Mouse (Mus musculus): ENCODE results near the gene Ncoa7. TPM values are rescaled to one million over a fixed set of nuclear protein-coding genes. Genes with fewer than 3 reads are reported as not detected.
"Not testable (repeated sequence)": the region's sequence is repeated elsewhere in the genome, so short reads cannot be mapped to it uniquely, and the experiment has no call there.

The Ncoa7 gene
- polyA plus RNA-seq, 1 experiment from 2014 or later = 18.7 TPM

DNA sequence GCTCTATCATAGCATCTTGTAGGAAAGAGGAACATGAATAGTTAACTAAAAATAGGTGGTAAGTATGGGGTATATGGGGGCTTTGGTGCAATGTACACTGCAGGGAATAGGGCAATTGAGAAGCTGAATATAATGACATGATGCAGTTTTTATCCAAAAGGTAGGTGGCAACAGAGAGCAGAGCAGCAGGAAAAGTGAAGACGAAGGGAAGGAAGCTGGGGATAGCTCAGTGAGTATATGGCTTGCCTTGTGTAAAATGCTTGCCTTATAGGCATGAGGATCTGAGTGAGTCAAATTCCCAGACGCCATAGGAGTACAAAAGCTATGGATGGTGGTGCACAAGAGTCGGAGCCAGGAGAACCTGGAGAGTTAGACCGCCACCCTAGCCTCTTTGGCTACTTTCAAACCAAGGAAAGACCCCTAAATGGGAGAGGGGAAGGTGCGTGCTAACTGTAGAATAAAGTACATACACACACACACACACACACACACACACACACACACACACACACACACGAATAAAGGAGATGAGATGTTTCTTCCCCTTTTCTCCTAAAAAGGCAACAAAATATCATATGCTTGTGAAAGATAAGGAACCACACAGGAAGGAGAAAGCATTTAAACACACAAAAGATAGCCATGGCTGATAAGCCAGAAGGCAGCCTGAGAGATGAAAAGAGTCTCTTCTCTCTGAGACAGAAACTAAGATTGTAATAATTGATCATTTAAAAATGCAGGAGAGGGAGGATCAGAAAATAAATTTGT, 142.4 kb downstream of the Ncoa7 start:
- Histone ChIP-seq H3K9ac (replicated peaks; ENCODE audit: low read depth, low read length) (no peak overlapping the region), H3K36me3 (ENCODE audit: control insufficient read depth, insufficient read depth) (peaks cover 7% of the 10 kb centered on the region; the same call in 1 of the 2 replicates)
- no peak for ATAC-seq

DNA sequence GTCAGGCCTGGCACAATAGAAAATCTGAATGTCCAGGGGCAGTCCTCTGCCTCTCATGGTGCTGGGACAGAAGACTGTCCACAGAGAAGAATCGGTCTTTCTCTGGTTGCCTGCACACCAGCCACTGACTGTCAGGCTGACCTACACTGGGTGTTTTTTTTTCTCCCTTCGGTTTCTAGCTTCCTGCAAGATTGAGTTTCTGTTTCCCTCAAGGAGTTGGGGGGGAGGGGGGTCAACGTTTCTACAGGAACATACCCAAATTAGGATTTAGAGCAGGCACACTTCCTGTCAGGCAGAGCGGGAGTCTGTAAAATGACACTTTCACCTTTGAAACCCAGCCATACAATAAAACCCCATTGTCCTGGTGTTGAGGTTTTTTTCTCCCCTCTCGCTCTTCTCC, 147.5 kb downstream of the Ncoa7 start:
- 25% methylated on average over 5 of the region's 5 CpGs for WGBS
- no peak for ATAC-seq
- Histone ChIP-seq H3K4me1 (replicated peaks; ENCODE audit: control insufficient read depth, insufficient read depth, low read length) (no peaks in the 10 kb centered on the region), H3K27me3 (replicated peaks; ENCODE audit: control insufficient read depth, insufficient read depth, low read length) (no peaks in the 10 kb centered on the region), H3K27ac (ENCODE audit: low read length) (no peak overlapping the region), H3K9me3 (ENCODE audit: control insufficient read depth, low read length) (no peaks in the 10 kb centered on the region), H3K36me3 (ENCODE audit: control insufficient read depth, insufficient read depth) (peaks cover 15% of the 10 kb centered on the region), H3K4me3 (replicated peaks; ENCODE audit: low read length) (no peak overlapping the region), H3K4me2 (ENCODE audit: low read length) (no peak overlapping the region), H3K9ac (replicated peaks; ENCODE audit: low read depth, low read length) (no peak overlapping the region)

More for the DNA sequence above, 142.4 kb downstream of the Ncoa7 start:
- Histone ChIP-seq H3K27me3 (replicated peaks; ENCODE audit: control insufficient read depth, insufficient read depth, low read length) (no peaks in the 10 kb centered on the region), H3K4me1 (replicated peaks; ENCODE audit: control insufficient read depth, insufficient read depth, low read length) (no peaks in the 10 kb centered on the region), H3K4me3 (replicated peaks; ENCODE audit: low read length) (no peak overlapping the region), H3K4me2 (ENCODE audit: low read length) (no peak overlapping the region), H3K27ac (ENCODE audit: low read length) (no peak overlapping the region), H3K9me3 (ENCODE audit: control insufficient read depth, low read length) (no peaks in the 10 kb centered on the region)
- 94% methylated on average over 6 of the region's 6 CpGs for WGBS

DNA sequence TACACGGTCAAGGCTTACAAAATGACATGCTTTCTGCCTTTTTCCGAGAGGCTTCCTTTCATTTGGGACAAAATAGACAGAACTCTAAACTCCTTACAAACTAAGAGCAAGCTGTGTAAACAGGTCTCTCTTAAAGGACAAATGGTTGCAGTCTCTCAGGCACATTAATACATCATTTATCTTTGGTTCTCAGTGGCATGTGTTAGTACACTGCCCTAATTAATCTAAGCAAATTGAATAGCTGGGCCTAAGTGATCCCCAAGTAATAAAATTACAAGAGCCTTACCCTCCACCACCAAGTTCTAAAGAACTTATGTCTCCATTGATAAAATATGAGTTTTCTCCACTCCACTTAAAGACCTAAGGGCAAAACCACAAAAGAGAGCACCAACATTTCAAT, 155.4 kb downstream of the Ncoa7 start:
- Histone ChIP-seq H3K4me3 (replicated peaks; ENCODE audit: low read length) (no peak overlapping the region), H3K4me2 (ENCODE audit: low read length) (no peak overlapping the region), H3K9me3 (ENCODE audit: control insufficient read depth, low read length) (no peaks in the 10 kb centered on the region), H3K36me3 (ENCODE audit: control insufficient read depth, insufficient read depth) (peaks cover 5% of the 10 kb centered on the region), H3K27ac (ENCODE audit: low read length) (no peak overlapping the region), H3K27me3 (replicated peaks; ENCODE audit: control insufficient read depth, insufficient read depth, low read length) (no peaks in the 10 kb centered on the region), H3K9ac (replicated peaks; ENCODE audit: low read depth, low read length) (no peak overlapping the region), H3K4me1 (replicated peaks; ENCODE audit: control insufficient read depth, insufficient read depth, low read length) (no peaks in the 10 kb centered on the region)
- ATAC-seq = no peak
- 54% methylated on average over 2 of the region's 2 CpGs for WGBS

DNA sequence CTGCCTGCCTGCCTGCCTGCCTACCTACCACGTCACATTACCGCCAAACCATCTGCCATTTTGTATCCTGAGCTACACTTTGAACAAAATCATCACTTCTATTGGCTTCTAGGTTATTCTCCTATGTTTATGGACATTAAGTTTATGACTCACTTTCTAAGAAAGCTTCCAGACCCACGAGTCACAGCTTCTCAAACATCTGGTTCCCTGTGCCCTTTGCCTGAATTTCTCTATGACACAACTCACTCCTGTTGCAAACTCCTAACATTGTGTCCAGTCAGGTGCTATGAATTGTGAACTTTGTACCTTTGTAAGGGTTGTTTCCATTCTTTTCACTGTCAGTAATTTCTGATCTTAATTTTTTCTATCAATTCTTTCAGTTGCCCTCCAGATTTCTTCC, 164.9 kb downstream of the Ncoa7 start:
- Histone ChIP-seq H3K9ac (replicated peaks; ENCODE audit: low read depth, low read length) (no peak overlapping the region), H3K4me3 (replicated peaks; ENCODE audit: low read length) (no peak overlapping the region), H3K9me3 (ENCODE audit: control insufficient read depth, low read length) (no peaks in the 10 kb centered on the region), H3K4me1 (replicated peaks; ENCODE audit: control insufficient read depth, insufficient read depth, low read length) (no peaks in the 10 kb centered on the region), H3K4me2 (ENCODE audit: low read length) (no peak overlapping the region), H3K27me3 (replicated peaks; ENCODE audit: control insufficient read depth, insufficient read depth, low read length) (no peaks in the 10 kb centered on the region), H3K27ac (ENCODE audit: low read length) (no peak overlapping the region), H3K36me3 (ENCODE audit: control insufficient read depth, insufficient read depth) (no peaks in the 10 kb centered on the region)
- WGBS = 84% methylated on average over 3 of the region's 3 CpGs
- no peak for ATAC-seq

DNA sequence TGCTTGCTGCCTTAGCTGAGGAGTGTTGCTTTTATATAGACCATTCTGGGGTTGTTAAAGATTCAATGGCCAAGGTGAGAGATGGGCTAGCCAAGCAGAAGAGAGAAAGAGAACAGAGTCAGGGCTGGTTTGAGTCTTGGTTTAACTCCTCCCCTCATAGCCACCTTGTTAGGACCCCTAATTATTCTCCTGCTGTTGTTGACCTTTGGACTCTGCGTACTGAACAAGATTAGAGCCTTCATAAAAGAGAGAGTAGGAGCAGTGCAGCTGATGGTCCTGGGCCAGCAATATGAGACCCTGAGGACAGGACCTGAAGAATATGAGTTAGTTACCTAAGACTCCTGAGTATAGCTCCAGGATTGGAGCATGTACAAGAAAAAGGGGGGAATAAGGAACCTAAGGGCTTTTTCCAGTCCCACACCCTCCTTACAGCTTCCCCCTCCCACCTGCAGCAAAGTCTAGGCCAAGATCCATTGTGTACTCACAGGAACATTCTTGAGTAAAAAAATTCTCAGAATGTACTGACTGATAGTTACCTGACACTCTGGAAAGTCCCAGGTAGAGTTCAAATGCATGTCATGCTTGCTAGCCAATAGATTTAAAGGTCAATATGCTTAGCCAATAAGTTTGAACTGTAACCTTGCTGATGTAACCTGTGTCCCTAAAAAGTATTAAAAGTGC, 166.5 kb downstream of the Ncoa7 start:
- not testable (repeated sequence) for H3K9me3 ChIP-seq (ENCODE audit: control insufficient read depth, low read length); H3K4me1 ChIP-seq (replicated peaks; ENCODE audit: control insufficient read depth, insufficient read depth, low read length); H3K36me3 ChIP-seq (ENCODE audit: control insufficient read depth, insufficient read depth); H3K4me3 ChIP-seq (replicated peaks; ENCODE audit: low read length); H3K27ac ChIP-seq (ENCODE audit: low read length); H3K4me2 ChIP-seq (ENCODE audit: low read length); H3K9ac ChIP-seq (replicated peaks; ENCODE audit: low read depth, low read length); H3K27me3 ChIP-seq (replicated peaks; ENCODE audit: control insufficient read depth, insufficient read depth, low read length); ATAC-seq
- WGBS = 95% methylated on average over 1 of the region's 1 CpGs

DNA sequence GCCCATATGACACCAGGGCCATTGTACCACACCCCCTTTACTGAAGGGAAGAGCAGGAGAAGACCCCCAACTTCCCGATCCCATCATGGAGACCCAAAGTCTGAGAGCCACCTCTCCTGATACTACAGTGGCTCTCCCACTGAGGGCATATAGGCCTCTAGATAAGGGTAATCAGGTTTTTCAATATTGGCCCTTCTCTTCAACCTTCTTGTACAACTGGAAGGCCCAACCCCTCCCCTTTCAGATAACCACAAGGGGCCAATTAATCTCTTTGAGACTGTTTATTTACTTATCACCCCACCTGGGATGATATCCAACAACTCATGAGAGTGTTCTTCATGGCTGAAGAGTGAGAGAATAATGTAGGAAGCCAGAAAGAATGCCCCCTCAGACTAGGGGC, 170.4 kb downstream of the Ncoa7 start:
- ATAC-seq = no peak
- no peak overlapping the region for H3K4me2 ChIP-seq (ENCODE audit: low read length)
- WGBS = 94% methylated on average over 1 of the region's 1 CpGs

DNA sequence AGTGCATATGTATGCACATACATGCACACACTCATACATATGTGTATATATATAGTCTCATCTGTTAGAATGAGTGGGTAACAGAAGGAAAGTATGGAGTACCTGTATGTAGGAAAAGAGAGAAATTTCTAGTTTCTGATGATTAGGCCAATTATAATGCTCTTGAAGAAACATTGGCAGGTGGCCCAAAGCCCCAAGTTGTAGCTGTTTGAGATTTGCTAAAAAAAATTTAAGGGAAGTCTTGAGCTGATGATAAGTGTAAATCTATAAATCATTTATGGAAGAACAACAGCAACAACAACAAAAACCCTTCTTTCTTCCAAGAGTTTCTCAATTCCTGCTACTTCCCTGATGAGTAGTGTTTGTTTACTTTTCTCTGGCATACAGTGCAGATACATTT, 173.1 kb downstream of the Ncoa7 start:
- Histone ChIP-seq H3K36me3 (ENCODE audit: control insufficient read depth, insufficient read depth) (no peaks in the 10 kb centered on the region), H3K4me2 (ENCODE audit: low read length) (no peak overlapping the region), H3K4me1 (replicated peaks; ENCODE audit: control insufficient read depth, insufficient read depth, low read length) (no peaks in the 10 kb centered on the region), H3K4me3 (replicated peaks; ENCODE audit: low read length) (no peak overlapping the region), H3K27me3 (replicated peaks; ENCODE audit: control insufficient read depth, insufficient read depth, low read length) (no peaks in the 10 kb centered on the region), H3K27ac (ENCODE audit: low read length) (no peak overlapping the region), H3K9ac (replicated peaks; ENCODE audit: low read depth, low read length) (no peak overlapping the region), H3K9me3 (ENCODE audit: control insufficient read depth, low read length) (no peaks in the 10 kb centered on the region)
- no peak for ATAC-seq

More for the DNA sequence above, 170.4 kb downstream of the Ncoa7 start:
- no peaks in the 10 kb centered on the region for H3K4me1 ChIP-seq (replicated peaks; ENCODE audit: control insufficient read depth, insufficient read depth, low read length)
- H3K9ac ChIP-seq (replicated peaks; ENCODE audit: low read depth, low read length) = no peak overlapping the region
- no peaks in the 10 kb centered on the region for H3K9me3 ChIP-seq (ENCODE audit: control insufficient read depth, low read length)
- no peaks in the 10 kb centered on the region for H3K36me3 ChIP-seq (ENCODE audit: control insufficient read depth, insufficient read depth)
- H3K4me3 ChIP-seq (replicated peaks; ENCODE audit: low read length) = no peak overlapping the region
- no peak overlapping the region for H3K27ac ChIP-seq (ENCODE audit: low read length)
- H3K27me3 ChIP-seq (replicated peaks; ENCODE audit: control insufficient read depth, insufficient read depth, low read length) = no peaks in the 10 kb centered on the region

DNA sequence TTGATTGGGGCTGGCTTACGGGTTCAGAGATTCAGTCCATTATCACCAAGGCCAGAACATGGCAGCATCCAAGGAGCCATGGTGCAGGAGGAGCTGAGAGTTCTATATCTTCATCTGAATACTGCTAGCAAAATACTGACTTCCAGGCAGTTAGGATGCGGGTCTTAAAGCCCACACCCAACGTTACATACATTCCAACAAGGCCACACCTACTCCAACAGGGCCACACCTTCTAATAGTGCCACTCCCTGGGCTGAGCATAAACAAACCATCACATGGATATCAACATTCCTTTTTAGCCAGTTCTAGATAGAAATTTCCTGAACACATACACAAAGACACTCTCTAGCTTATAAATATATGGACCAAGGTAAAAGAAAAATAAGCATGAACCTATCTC, 173.6 kb downstream of the Ncoa7 start, which contains the start of gene Hint3:
TSS of gene Hint3 (minus strand) at position 120 of the 400 bp plus-strand sequence.
- 88% methylated on average over 3 of the region's 3 CpGs for WGBS
- no peak for ATAC-seq

DNA sequence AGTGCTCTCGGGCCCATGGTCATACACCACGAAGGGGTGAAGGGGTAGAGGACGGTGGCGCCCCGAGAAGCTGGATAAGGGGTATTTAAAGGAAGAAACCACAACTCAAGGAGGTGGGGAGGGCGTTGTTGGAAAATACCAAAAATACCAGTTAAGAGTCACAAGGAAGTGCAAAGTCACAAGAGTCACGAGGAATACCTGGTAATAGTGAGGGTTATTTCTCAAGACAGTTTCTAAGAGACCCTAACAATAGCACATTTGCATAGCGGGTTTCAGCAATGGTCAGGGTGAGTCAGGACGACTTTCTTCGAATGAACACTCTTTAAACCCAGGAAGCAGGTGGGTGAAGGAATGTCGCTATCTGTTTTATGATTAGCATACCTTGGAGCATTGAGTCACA, 174.7 kb downstream of the Ncoa7 start:
- H3K9ac ChIP-seq (replicated peaks; ENCODE audit: low read depth, low read length); H3K36me3 ChIP-seq (ENCODE audit: control insufficient read depth, insufficient read depth); H3K9me3 ChIP-seq (ENCODE audit: control insufficient read depth, low read length); H3K4me3 ChIP-seq (replicated peaks; ENCODE audit: low read length); H3K4me2 ChIP-seq (ENCODE audit: low read length); H3K4me1 ChIP-seq (replicated peaks; ENCODE audit: control insufficient read depth, insufficient read depth, low read length); ATAC-seq; H3K27ac ChIP-seq (ENCODE audit: low read length); H3K27me3 ChIP-seq (replicated peaks; ENCODE audit: control insufficient read depth, insufficient read depth, low read length): not testable (repeated sequence)
- 93% methylated on average over 11 of the region's 11 CpGs for WGBS

More for the DNA sequence above, 173.6 kb downstream of the Ncoa7 start, which contains the start of gene Hint3:
- H3K27me3 ChIP-seq (replicated peaks; ENCODE audit: control insufficient read depth, insufficient read depth, low read length) = no peaks in the 10 kb centered on the region
- no peak within 1 kb of the TSS for H3K27ac ChIP-seq (ENCODE audit: low read length)
- no peaks in the 10 kb centered on the region for H3K4me1 ChIP-seq (replicated peaks; ENCODE audit: control insufficient read depth, insufficient read depth, low read length)
- no peaks in the 10 kb centered on the region for H3K36me3 ChIP-seq (ENCODE audit: control insufficient read depth, insufficient read depth)
- H3K9me3 ChIP-seq (ENCODE audit: control insufficient read depth, low read length) = no peaks in the 10 kb centered on the region
- H3K4me2 ChIP-seq (ENCODE audit: low read length) = no peak within 1 kb of the TSS
- H3K9ac ChIP-seq (replicated peaks; ENCODE audit: low read depth, low read length) = no peak within 1 kb of the TSS
- no peak within 1 kb of the TSS for H3K4me3 ChIP-seq (replicated peaks; ENCODE audit: low read length)

Data from forebrain, embryonic 16.5 days (tissue).